Mouse (Mus musculus): Measurements from ENCODE around the gene Tmem54. TPM values are rescaled to one million over a fixed set of nuclear protein-coding genes. Genes with fewer than 3 reads are reported as not detected.

The Tmem54 gene
- polyA plus RNA-seq, 1 experiment from 2014 or later = 1.9 TPM

- Histone ChIP-seq H3K9me3 (replicated peaks) (no peaks in the 10 kb centered on the region), H3K27me3 (replicated peaks) (no peaks in the 10 kb centered on the region), H3K27ac (no peak overlapping the region), H3K4me3 (no peak overlapping the region), H3K4me1 (no peaks in the 10 kb centered on the region), H3K9ac (no peak overlapping the region), H3K4me2 (no peak overlapping the region), H3K36me3 (peaks cover 91% of the 10 kb centered on the region)
- no peak for ATAC-seq
- WGBS (ENCODE audit: insufficient replicate concordance) = 89% methylated on average over 9 of the region's 9 CpGs
Measured at GRCm38 (mm10) chr4:129079126-129079525, 26.2 kb upstream of the Tmem54 start.

- peaks cover 90% of the 10 kb centered on the region for H3K36me3 ChIP-seq
- H3K4me2 ChIP-seq = no peak overlapping the region
- H3K4me3 ChIP-seq = no peak overlapping the region
- no peaks in the 10 kb centered on the region for H3K9me3 ChIP-seq (replicated peaks)
- H3K9ac ChIP-seq = no peak overlapping the region
- H3K4me1 ChIP-seq = no peaks in the 10 kb centered on the region
- H3K27me3 ChIP-seq (replicated peaks) = no peaks in the 10 kb centered on the region
- WGBS (ENCODE audit: insufficient replicate concordance) = 77% methylated on average over 7 of the region's 7 CpGs
- H3K27ac ChIP-seq = no peak overlapping the region
- no peak for ATAC-seq
Measured at GRCm38 (mm10) chr4:129081041-129081440, 24.3 kb upstream of the Tmem54 start.

- Histone ChIP-seq H3K4me2 (no peak overlapping the region), H3K9ac (no peak overlapping the region), H3K4me1 (no peaks in the 10 kb centered on the region), H3K9me3 (replicated peaks) (no peaks in the 10 kb centered on the region), H3K4me3 (no peak overlapping the region), H3K27me3 (replicated peaks) (0 out of 2 replicates have a peak, but pooled peaks cover 1% of the 10 kb centered on the region), H3K36me3 (peaks cover 85% of the 10 kb centered on the region), H3K27ac (no peak overlapping the region)
- 83% methylated on average over 6 of the region's 6 CpGs for WGBS (ENCODE audit: insufficient replicate concordance)
- ATAC-seq = no peak
Measured at GRCm38 (mm10) chr4:129081512-129081911, 23.8 kb upstream of the Tmem54 start.

GRCm38 (mm10) chr4:129081939-129082338, 23.4 kb upstream of the Tmem54 start:
- H3K9me3 ChIP-seq (replicated peaks) = no peaks in the 10 kb centered on the region
- no peak overlapping the region for H3K4me3 ChIP-seq
- no peak for ATAC-seq
- H3K4me1 ChIP-seq = no peaks in the 10 kb centered on the region
- H3K36me3 ChIP-seq = peaks cover 81% of the 10 kb centered on the region
- no peak overlapping the region for H3K9ac ChIP-seq
- 0 out of 2 replicates have a peak, but pooled peaks cover 6% of the 10 kb centered on the region for H3K27me3 ChIP-seq (replicated peaks)
- 80% methylated on average over 3 of the region's 3 CpGs for whole genome bisulfite sequencing (ENCODE audit: insufficient replicate concordance)
- H3K4me2 ChIP-seq = no peak overlapping the region
- H3K27ac ChIP-seq = no peak overlapping the region

GRCm38 (mm10) chr4:129082379-129083115, 22.8 kb upstream of the Tmem54 start:
- no peak for ATAC-seq
- WGBS (ENCODE audit: insufficient replicate concordance) = 52% methylated on average over 10 of the region's 10 CpGs
- H3K4me3 ChIP-seq = no peak overlapping the region
- no peak overlapping the region for H3K9ac ChIP-seq
- H3K4me1 ChIP-seq = no peaks in the 10 kb centered on the region
- no peak overlapping the region for H3K4me2 ChIP-seq
- H3K9me3 ChIP-seq (replicated peaks) = no peaks in the 10 kb centered on the region
- H3K27ac ChIP-seq = no peak overlapping the region
- peaks cover 77% of the 10 kb centered on the region for H3K36me3 ChIP-seq
- 0 out of 2 replicates have a peak, but pooled peaks cover 11% of the 10 kb centered on the region for H3K27me3 ChIP-seq (replicated peaks)

GRCm38 (mm10) chr4:129084896-129085295, 20.5 kb upstream of the Tmem54 start:
- Histone ChIP-seq H3K27ac (no peak overlapping the region), H3K4me3 (no peak overlapping the region), H3K36me3 (peaks cover 54% of the 10 kb centered on the region), H3K4me1 (no peaks in the 10 kb centered on the region), H3K9ac (no peak overlapping the region), H3K4me2 (no peak overlapping the region), H3K9me3 (replicated peaks) (no peaks in the 10 kb centered on the region), H3K27me3 (replicated peaks) (peaks cover 15% of the 10 kb centered on the region; the same call in 1 of the 2 replicates)
- no peak for ATAC-seq
- 86% methylated on average over 9 of the region's 9 CpGs for WGBS (ENCODE audit: insufficient replicate concordance)

GRCm38 (mm10) chr4:129086078-129086477, 19.3 kb upstream of the Tmem54 start:
- peaks cover 15% of the 10 kb centered on the region; the same call in 1 of the 2 replicates for H3K27me3 ChIP-seq (replicated peaks)
- WGBS (ENCODE audit: insufficient replicate concordance) = 24% methylated on average over 8 of the region's 8 CpGs
- no peak overlapping the region for H3K9ac ChIP-seq
- H3K4me3 ChIP-seq = no peak overlapping the region
- H3K27ac ChIP-seq = no peak overlapping the region
- no peaks in the 10 kb centered on the region for H3K9me3 ChIP-seq (replicated peaks)
- peaks cover 42% of the 10 kb centered on the region for H3K36me3 ChIP-seq
- H3K4me2 ChIP-seq = no peak overlapping the region
- H3K4me1 ChIP-seq = no peaks in the 10 kb centered on the region
- ATAC-seq = no peak

- no peak overlapping the region for H3K9ac ChIP-seq
- no peaks in the 10 kb centered on the region for H3K4me1 ChIP-seq
- ATAC-seq = no peak
- no peak overlapping the region for H3K4me3 ChIP-seq
- peaks cover 29% of the 10 kb centered on the region for H3K36me3 ChIP-seq
- WGBS (ENCODE audit: insufficient replicate concordance) = 38% methylated on average over 5 of the region's 5 CpGs
- peaks cover 20% of the 10 kb centered on the region; the same call in 1 of the 2 replicates for H3K27me3 ChIP-seq (replicated peaks)
- H3K9me3 ChIP-seq (replicated peaks) = no peaks in the 10 kb centered on the region
- H3K27ac ChIP-seq = no peak overlapping the region
- H3K4me2 ChIP-seq = no peak overlapping the region
Measured at GRCm38 (mm10) chr4:129087850-129088249, 17.5 kb upstream of the Tmem54 start.

- no peaks in the 10 kb centered on the region for H3K4me1 ChIP-seq
- 0 out of 2 replicates have a peak, but pooled peaks cover 2% of the 10 kb centered on the region for H3K9me3 ChIP-seq (replicated peaks)
- H3K36me3 ChIP-seq = no peaks in the 10 kb centered on the region
- 23% methylated on average over 15 of the region's 15 CpGs for WGBS (ENCODE audit: insufficient replicate concordance)
- H3K27me3 ChIP-seq (replicated peaks) = peaks cover 52% of the 10 kb centered on the region; the same call in 1 of the 2 replicates
- no peak overlapping the region for H3K4me2 ChIP-seq
- H3K27ac ChIP-seq = no peak overlapping the region
- H3K4me3 ChIP-seq = no peak overlapping the region
- H3K9ac ChIP-seq = no peak overlapping the region
- no peak for ATAC-seq
Measured at GRCm38 (mm10) chr4:129095276-129095675, 10.1 kb upstream of the Tmem54 start.

GRCm38 (mm10) chr4:129097006-129097405, 8.3 kb upstream of the Tmem54 start:
- no peak overlapping the region for H3K4me3 ChIP-seq
- no peaks in the 10 kb centered on the region for H3K4me1 ChIP-seq
- no peaks in the 10 kb centered on the region for H3K36me3 ChIP-seq
- no peak for ATAC-seq
- H3K27ac ChIP-seq = no peak overlapping the region
- WGBS (ENCODE audit: insufficient replicate concordance) = 54% methylated on average over 7 of the region's 7 CpGs
- 0 out of 2 replicates have a peak, but pooled peaks cover 2% of the 10 kb centered on the region for H3K9me3 ChIP-seq (replicated peaks)
- H3K27me3 ChIP-seq (replicated peaks) = peaks cover 52% of the 10 kb centered on the region; the same call in 1 of the 2 replicates
- H3K9ac ChIP-seq = no peak overlapping the region
- H3K4me2 ChIP-seq = no peak overlapping the region

GRCm38 (mm10) chr4:129102133-129102829, 3.1 kb upstream of the Tmem54 start:
- 54% methylated on average over 14 of the region's 14 CpGs for WGBS (ENCODE audit: insufficient replicate concordance)

GRCm38 (mm10) chr4:129106073-129106472, 725 bp downstream of the Tmem54 start:
- no peak for ATAC-seq
- Histone ChIP-seq H3K4me3 (no peak overlapping the region), H3K4me2 (no peak overlapping the region; the same call in 1 of the 2 replicates), H3K27me3 (replicated peaks) (peaks cover 83% of the 10 kb centered on the region), H3K27ac (no peak overlapping the region), H3K4me1 (peaks cover 16% of the 10 kb centered on the region), H3K36me3 (no peaks in the 10 kb centered on the region), H3K9me3 (replicated peaks) (no peaks in the 10 kb centered on the region), H3K9ac (no peak overlapping the region)
- WGBS (ENCODE audit: insufficient replicate concordance) = 21% methylated on average over 9 of the region's 9 CpGs

More at GRCm38 (mm10) chr4:129102133-129102829, 3.1 kb upstream of the Tmem54 start:
- H3K9me3 ChIP-seq (replicated peaks) = no peaks in the 10 kb centered on the region
- H3K27me3 ChIP-seq (replicated peaks) = peaks cover 59% of the 10 kb centered on the region
- no peak; the same call in 1 of the 2 replicates for ATAC-seq
- H3K36me3 ChIP-seq = no peaks in the 10 kb centered on the region
- no peak overlapping the region for H3K4me2 ChIP-seq
- no peak overlapping the region for H3K9ac ChIP-seq
- H3K27ac ChIP-seq = no peak overlapping the region
- H3K4me3 ChIP-seq = no peak overlapping the region
- H3K4me1 ChIP-seq = no peaks in the 10 kb centered on the region
